Mouse (Mus musculus) adrenal gland, adult 8-10 months (tissue): ENCODE results near the gene Tmem267. TPM values are rescaled to one million over a fixed set of nuclear protein-coding genes. Genes with fewer than 3 reads are reported as not detected.
"Not testable (repeated sequence)": the region's sequence is repeated elsewhere in the genome, so short reads cannot be mapped to it uniquely, and the experiment has no call there.

Experiments used
- DNase-seq: peaks from one replicate; pipeline ENCODE4 v3.0.0; 2022
- total RNA-seq, 4 experiments: library from RNA; stranded (reverse); gene quantifications; 2 replicates each; pipeline ENCODE4 v1.2.4; 2022

Tmem267 gene
- 10 to 100 TPM in 2 of 4 experiments, 1 to 10 TPM in 2; 8.5 to 12.5 (median 10.9) TPM for total RNA-seq

- peak; percentile 59 for DNase-seq
These were observed at the start of gene Tmem267, which contains the start of gene 3110070M22Rik for GRCm38 (mm10) chr13:119487880-119488580. Gene Tmem267, plus strand, starts transcription at chr13:119488039. Gene 3110070M22Rik, minus strand, starts transcription at chr13:119488383.

GRCm38 (mm10) chr13:119442244-119442643 lies 45.6 kb upstream of the Tmem267 start:
- no peak for DNase-seq

DNA sequence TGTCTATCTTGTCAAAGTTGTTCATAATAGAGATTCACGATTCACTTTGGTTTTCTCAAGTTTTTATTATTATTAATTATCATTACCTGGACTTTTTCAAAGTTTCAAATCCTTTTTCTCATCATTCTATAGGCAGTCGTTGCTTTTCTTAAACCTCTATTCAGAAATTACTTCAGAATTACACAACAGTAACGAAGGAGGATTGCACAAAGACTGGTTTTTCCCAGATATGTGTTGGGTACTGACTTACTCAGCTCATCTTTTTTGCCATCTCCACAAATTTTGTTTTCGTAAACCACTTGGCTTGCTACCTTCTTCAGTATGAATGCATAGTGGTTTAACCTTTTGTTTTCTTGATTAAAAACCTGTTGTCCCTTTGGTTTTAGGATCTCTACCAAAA lies 34.3 kb upstream of the Tmem267 start:
- no peak for DNase-seq

- DNase-seq: no peak
These were observed 32.8 kb upstream of the Tmem267 start for GRCm38 (mm10) chr13:119455082-119455481.

GRCm38 (mm10) chr13:119456342-119456741 lies 31.5 kb upstream of the Tmem267 start:
- no peak for DNase-seq

DNA sequence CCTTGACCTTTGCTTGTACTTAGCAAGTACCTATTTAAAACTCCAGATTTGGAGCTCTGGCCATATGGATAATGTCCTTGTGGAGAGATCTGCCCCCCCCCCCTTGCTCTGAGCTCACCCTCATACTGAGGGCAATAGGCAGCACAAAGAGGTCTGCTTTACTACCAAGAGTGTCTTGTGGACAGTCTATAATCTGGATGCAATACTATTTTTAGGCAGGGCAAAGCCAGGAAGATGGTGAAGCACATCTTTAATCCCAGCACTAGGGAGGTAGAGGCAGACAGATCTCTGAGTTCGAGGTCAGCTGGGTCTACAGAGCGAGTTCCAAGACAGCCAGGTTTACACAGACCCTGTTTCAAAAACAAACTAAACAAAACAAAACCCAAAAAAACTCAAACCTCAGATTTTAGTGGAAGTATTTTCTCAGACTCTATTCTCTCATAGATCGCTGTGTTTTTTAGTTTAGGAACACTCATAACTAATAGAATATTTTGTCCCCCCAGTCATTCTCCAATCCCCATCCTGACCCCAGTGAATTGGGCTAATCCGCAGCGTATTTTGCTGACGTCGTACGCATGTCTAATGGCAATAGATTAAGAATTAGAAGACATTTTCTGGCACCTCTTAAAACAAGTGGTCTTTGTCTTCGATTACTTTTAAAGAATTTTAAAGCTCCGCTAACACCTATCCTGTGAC lies 25.8 kb upstream of the Tmem267 start:
- DNase-seq: no peak

GRCm38 (mm10) chr13:119462596-119463560 lies 25.0 kb upstream of the Tmem267 start, which contains the start of gene 4833420G17Rik:
Gene 4833420G17Rik, plus strand, starts transcription at chr13:119462768.
- DNase-seq: peak; percentile 83

GRCm38 (mm10) chr13:119476631-119477030 lies 11.2 kb upstream of the Tmem267 start:
- DNase-seq: no peak

- DNase-seq: no peak
These were observed 10.1 kb upstream of the Tmem267 start for GRCm38 (mm10) chr13:119477789-119478188.

- DNase-seq: no peak
These were observed 485 bp upstream of the Tmem267 start for GRCm38 (mm10) chr13:119487354-119487753.

- DNase-seq: not testable (repeated sequence)
These were observed 4.2 kb downstream of the Tmem267 start for GRCm38 (mm10) chr13:119492083-119492482.

DNA sequence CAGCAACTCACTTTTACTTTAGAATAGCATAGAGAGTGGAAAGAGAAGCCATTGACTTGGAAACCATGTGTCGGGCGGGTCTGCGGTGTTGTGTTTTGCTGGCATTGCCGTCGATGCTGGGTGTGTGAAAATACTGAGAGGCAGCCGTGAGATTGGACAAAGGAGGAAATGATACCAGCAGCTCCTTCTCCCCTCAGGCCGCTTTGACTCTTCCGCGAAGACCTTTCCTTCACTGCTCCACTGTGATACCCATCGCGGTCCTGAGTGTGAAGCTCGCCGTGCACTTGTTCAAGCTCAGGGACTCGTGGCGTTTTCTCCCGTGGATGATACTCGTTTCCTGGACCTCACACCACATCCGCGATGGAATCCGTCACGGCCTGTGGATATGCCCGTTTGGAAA lies 7.1 kb downstream of the Tmem267 start:
- not testable (repeated sequence) for DNase-seq

DNA sequence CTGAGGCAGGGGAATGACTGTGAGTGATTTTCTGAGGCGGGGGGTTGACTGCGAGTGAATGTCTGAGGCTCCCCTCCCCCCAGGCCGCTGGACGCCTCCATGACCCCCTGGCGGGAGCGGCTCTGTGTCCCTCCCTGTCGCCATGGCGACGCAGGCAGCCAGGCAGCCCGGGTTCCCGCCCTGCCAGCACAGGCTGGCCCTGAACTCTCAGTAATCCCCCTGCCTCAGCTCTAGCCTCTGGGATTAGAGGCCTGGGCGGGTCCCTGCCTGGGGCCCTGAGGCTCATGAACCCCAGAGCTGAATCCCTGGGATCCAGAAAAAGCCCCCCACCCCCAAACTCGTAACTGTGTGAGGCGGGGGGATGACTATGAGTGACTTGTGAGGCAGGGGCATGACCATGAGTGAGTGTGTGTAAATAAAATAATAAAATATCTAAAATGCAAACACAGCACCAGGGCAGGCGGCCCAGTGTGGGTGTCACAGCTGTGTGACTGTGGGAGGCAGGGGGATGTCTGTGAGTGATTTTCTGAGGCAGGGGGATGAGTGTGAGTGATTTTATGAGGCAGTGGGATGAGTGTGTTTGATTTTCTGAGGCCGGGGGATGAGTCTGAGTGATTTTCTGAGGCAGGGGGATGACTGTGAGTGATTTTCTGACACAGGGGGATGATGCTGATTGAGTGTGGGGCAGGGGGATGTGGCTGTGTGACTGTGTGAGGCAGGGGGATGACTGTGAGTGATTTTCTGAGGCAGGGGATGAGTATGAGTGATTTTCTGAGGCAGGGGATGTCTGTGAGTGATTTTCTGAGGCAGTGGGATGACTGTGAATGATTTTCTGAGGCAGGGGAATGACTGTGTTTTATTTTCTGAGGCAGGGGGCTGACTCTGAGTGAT lies 108.7 kb downstream of the Tmem267 start:
- peak; percentile 18 for DNase-seq

GRCm38 (mm10) chr13:119598466-119598865 lies 110.6 kb downstream of the Tmem267 start:
- not testable (repeated sequence) for DNase-seq

- not testable (repeated sequence) for DNase-seq
These were observed 111.2 kb downstream of the Tmem267 start for GRCm38 (mm10) chr13:119599066-119599465.

GRCm38 (mm10) chr13:119599498-119599897 lies 111.7 kb downstream of the Tmem267 start:
- DNase-seq: not testable (repeated sequence)

- DNase-seq: not testable (repeated sequence)
These were observed 112.3 kb downstream of the Tmem267 start for GRCm38 (mm10) chr13:119600166-119600565.

- DNase-seq: not testable (repeated sequence)
These were observed 115.0 kb downstream of the Tmem267 start for GRCm38 (mm10) chr13:119602688-119603331.

DNA sequence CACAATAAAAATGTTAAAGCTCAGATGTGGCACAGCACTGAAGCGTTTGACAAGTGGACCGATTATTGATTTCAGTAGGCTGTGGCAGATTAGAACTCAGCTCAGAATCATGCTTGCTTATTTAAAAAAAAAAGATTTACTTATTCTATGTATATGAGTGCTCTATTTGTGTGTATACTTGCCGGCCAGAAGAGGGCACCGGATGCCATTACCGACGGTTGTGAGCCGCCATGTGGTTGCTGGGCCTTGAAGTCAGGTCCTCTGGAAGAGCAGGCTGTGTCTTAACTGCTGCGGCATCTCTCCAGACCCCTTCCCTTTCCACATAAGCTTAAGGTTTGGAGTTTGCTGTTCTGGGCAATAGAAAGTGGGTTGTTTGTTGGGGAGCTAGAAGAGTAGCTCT lies 116.1 kb downstream of the Tmem267 start:
- not testable (repeated sequence) for DNase-seq

- not testable (repeated sequence) for DNase-seq
These were observed 116.5 kb downstream of the Tmem267 start for GRCm38 (mm10) chr13:119604322-119604721.

GRCm38 (mm10) chr13:119618841-119619240 lies 131.0 kb downstream of the Tmem267 start:
- no peak for DNase-seq
